Mouse (Mus musculus) thymus, adult 2 months (tissue): ENCODE data around the gene Erbb3.

Experiments used
- CTCF ChIP-seq: fragments of 200-500 bp; IDR thresholded peaks from 2 replicates; pipeline ENCODE4 v1.5.1; 2012; ENCODE audit warnings: mild to moderate bottlenecking, control low read depth, low read length, moderate library complexity, borderline replicate concordance; ENCODE audit not compliant: control insufficient read depth, poor library complexity, insufficient read depth; ENCODE audit errors: extremely low read depth
- POLR2A ChIP-seq: fragments of 200-500 bp; IDR thresholded peaks from 2 replicates; pipeline ENCODE4 v1.6.1; 2012; ENCODE audit warnings: mild to moderate bottlenecking, low read length, control low read depth, moderate library complexity; ENCODE audit not compliant: control insufficient read depth, poor library complexity, insufficient read depth; ENCODE audit errors: extremely low read depth

DNA sequence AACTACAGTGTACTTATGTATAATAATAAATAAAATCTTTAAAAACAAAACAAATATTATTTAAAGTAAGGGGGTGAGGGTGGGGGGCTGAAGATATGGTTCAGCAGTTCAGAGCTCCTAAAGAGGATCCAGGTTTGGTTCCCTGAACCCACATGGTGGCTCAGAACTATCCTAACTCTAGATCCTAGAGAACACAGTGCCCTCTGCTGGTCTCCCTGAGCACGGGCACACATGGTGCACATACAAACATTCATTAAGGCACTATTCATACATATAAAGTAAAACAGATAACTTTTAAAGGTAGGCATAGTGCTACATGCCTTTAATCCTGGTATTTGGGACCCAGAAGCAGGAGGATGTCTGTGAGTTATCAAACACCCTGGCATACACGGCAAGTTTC lies 14.4 kb downstream of the Erbb3 start:
- TF ChIP-seq CTCF (no peak), POLR2A (no peak)
